Mouse (Mus musculus): ENCODE measurements around the gene Irf7. TPM values are rescaled to one million over a fixed set of nuclear protein-coding genes. Genes with fewer than 3 reads are reported as not detected.

Irf7 gene
- polyA plus RNA-seq, 1 experiment from 2014 or later = 0.15 TPM

DNA sequence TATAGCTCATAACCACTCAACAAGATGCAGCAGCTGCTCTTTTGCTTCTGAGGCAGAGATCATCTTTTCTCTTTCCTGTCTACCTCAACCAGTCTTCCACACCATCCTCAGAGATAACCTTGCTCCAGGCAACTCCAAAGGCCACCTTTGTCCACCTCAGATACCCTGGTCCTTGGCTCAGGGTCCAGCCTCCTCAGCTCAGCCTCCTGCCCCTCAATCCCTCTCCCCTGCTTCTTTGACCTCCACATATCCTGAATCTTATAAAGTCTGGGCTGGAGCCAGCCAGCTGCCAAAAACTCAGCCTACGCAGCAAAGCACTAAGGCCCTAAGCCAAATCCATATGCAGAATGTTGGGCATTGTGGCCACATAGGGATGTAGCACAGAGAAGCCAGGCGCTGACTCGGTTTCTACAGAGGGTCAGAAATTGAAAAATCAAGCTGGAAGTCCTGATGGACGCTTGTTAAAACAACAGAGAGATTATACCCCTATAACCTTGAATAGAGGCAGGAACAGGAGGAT lies 43.5 kb downstream of the Irf7 start:
- Histone ChIP-seq H3K36me3 (replicated peaks) (peaks cover 31% of the 10 kb centered on the region), H3K4me1 (peaks cover 50% of the 10 kb centered on the region), H3K27me3 (ENCODE audit: poor library complexity, severe bottlenecking) (no peaks in the 10 kb centered on the region), H3K4me3 (peak overlapping the region; percentile 65; the same call in 1 of the 2 replicates), H3K9me3 (no peaks in the 10 kb centered on the region), H3K27ac (peak overlapping the region; percentile 95)
- no peak for DNase-seq (ENCODE audit: extremely low spot score, low spot score)
- WGBS = 90% methylated on average over 4 of the region's 4 CpGs

DNA sequence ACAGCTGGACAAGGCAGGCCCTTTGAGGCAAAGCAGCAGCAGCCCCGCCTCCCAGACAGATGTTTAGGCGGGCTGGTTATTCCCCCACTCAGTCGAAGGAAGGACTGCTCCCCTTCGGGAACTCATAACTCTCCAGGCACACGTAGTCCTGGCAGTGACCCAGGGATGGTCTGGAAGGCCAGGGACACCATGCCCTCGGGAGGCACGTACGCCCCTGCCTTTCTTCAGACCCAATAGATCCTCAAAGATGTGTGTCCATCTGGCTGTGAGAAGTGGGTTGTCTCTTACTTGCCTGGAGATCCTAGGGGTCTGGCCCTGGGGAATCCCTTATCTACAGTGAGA lies 44.2 kb downstream of the Irf7 start:
- H3K9me3 ChIP-seq = no peaks in the 10 kb centered on the region
- H3K4me3 ChIP-seq = peak overlapping the region; percentile 65
- peak overlapping the region; percentile 95 for H3K27ac ChIP-seq
- peaks cover 55% of the 10 kb centered on the region for H3K4me1 ChIP-seq
- H3K36me3 ChIP-seq (replicated peaks) = peaks cover 38% of the 10 kb centered on the region
- H3K27me3 ChIP-seq (ENCODE audit: poor library complexity, severe bottlenecking) = no peaks in the 10 kb centered on the region
- DNase-seq (ENCODE audit: extremely low spot score, low spot score) = no peak
- WGBS = 22% methylated on average over 8 of the region's 8 CpGs

DNA sequence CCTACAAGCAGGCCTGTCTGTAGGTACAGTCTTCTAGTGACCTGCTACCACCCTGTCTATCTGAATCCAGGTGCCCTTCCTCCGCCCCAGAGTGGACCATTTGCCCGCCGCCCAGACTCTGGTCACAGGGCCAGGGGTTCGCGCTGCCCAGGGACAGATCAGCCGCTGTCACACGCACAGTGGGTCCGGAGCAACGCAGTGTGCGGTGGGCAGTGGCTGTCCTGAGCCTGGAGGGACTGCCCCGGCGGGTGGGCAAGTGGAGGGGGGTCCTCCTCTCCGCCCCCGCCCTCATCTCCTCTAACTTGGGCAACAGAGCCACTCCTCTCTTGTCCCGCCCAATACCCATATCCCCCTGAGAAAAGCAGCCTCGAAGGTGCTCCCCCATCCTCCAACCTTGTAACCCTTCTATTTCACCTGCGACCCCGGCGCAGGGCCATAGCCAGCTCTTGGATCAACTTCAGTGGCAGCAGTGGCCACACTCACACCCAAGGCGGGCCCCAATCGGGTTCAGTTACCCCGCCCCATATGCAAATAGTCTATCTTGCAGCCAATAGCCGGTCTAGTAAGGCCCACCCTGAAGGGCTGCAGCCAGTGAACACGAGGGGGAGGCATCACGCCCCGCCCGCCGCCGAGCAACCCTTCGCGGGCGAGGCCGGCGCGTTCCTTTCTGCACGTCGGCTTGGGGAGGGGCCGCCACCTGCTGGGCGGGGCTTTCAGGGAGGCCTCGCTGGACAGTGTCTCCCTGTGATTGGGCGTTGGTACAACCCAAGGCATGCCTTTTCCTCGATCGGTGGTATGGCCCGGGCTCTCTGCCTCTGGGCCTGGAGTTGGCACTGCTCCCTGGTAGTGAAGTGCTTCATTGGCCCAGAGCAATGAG lies 44.8 kb downstream of the Irf7 start:
- DNase-seq (ENCODE audit: extremely low spot score, low spot score) = peak; percentile 99
- WGBS = 2% methylated on average over 44 of the region's 44 CpGs
- H3K9me3 ChIP-seq = no peaks in the 10 kb centered on the region
- peak overlapping the region; percentile 65 for H3K4me3 ChIP-seq
- peak overlapping the region; percentile 95 for H3K27ac ChIP-seq
- H3K27me3 ChIP-seq (ENCODE audit: poor library complexity, severe bottlenecking) = no peaks in the 10 kb centered on the region
- H3K4me1 ChIP-seq = peaks cover 61% of the 10 kb centered on the region
- peaks cover 40% of the 10 kb centered on the region for H3K36me3 ChIP-seq (replicated peaks)

DNA sequence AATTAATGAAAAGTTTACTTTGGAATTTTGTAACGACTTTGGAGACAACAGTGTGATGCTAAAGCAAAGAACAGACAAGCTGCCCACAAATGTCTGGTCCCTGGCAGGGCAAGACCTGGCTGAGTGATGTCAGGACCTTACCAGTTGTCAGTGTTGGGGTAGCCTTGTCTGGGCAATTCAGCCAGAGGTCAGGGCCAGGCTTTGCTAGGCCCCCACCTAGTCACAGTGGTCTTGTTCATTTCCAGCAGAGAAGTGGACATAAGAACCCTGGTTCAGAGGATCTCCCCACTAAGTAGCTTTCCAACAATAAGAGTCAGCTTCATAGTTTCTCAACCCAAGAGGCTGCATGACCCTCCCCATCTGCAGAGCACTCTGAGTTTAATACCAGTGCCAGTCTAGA lies 45.9 kb downstream of the Irf7 start:
- no peaks in the 10 kb centered on the region for H3K27me3 ChIP-seq (ENCODE audit: poor library complexity, severe bottlenecking)
- DNase-seq (ENCODE audit: extremely low spot score, low spot score) = no peak
- no peaks in the 10 kb centered on the region for H3K9me3 ChIP-seq
- peak overlapping the region; percentile 65 for H3K4me3 ChIP-seq
- 88% methylated on average over 1 of the region's 1 CpGs for WGBS
- peaks cover 40% of the 10 kb centered on the region for H3K36me3 ChIP-seq (replicated peaks)
- H3K27ac ChIP-seq = peak overlapping the region; percentile 95
- peaks cover 68% of the 10 kb centered on the region for H3K4me1 ChIP-seq

DNA sequence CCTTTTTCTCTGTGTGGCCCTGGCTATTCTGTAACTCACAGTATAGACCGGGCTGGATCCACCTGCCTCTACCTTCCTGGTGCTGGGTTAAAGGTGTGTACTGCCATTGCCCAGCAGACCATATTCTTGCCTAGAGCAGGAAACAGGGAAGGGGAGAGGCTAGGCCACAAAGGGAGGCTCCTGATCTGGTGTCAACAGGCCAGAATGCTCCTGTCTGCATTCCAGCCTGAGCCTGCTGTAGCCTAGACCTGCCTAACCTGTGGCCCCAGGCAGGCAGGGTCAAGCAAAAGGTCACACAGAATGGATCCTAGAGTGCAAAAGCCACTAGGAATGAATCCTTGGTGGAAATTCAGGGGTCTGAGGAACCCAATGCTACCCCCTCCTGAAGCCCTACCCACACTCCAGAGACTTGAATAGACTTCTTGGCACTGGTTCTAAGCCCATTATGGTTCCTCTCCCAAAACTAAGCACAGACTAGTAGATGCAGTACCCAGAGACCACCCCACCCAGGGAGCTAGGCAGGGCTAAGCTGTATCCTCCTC lies 46.7 kb downstream of the Irf7 start:
- no peaks in the 10 kb centered on the region for H3K9me3 ChIP-seq
- DNase-seq (ENCODE audit: extremely low spot score, low spot score) = no peak
- H3K36me3 ChIP-seq (replicated peaks) = peaks cover 40% of the 10 kb centered on the region
- H3K27ac ChIP-seq = 0 out of 2 replicates have a peak overlapping the region, but pooled peaks have one; percentile 48
- H3K4me3 ChIP-seq = peak overlapping the region; percentile 65; the same call in 1 of the 2 replicates
- H3K27me3 ChIP-seq (ENCODE audit: poor library complexity, severe bottlenecking) = no peaks in the 10 kb centered on the region
- 92% methylated on average over 1 of the region's 1 CpGs for WGBS
- peaks cover 76% of the 10 kb centered on the region for H3K4me1 ChIP-seq

DNA sequence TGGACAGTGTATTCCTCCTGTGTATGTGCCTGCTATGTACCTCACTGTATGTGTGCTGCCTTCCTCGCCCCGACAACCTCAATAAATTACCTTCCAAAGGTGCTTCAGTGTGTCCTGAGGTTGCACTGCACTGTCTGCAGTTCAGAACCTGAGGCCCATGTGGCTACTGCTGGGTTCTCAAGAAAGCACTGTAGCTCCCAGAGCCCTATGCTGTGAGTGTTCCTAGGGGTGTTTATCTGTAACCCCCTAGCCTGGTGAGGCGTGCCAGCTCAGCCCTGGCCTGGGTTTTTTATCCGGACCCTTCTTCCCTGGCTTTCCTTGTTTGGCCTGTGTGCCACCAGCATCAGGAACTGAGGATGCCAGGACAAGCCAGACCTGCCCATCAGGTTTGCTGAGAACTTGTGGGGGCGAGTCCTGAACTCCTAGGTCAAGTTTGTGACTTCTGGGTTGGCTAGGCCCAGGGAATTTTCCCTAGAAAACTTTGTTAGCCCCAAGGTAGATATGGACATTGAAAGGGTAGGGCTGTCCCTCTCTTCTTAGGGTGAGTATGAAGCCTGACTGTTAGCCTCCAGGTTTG lies 47.6 kb downstream of the Irf7 start:
- Histone ChIP-seq H3K4me3 (no peak overlapping the region), H3K9me3 (no peaks in the 10 kb centered on the region), H3K27me3 (ENCODE audit: poor library complexity, severe bottlenecking) (no peaks in the 10 kb centered on the region), H3K36me3 (replicated peaks) (peaks cover 40% of the 10 kb centered on the region), H3K27ac (no peak overlapping the region), H3K4me1 (peaks cover 86% of the 10 kb centered on the region)
- WGBS = 91% methylated on average over 5 of the region's 5 CpGs
- DNase-seq (ENCODE audit: extremely low spot score, low spot score) = no peak

DNA sequence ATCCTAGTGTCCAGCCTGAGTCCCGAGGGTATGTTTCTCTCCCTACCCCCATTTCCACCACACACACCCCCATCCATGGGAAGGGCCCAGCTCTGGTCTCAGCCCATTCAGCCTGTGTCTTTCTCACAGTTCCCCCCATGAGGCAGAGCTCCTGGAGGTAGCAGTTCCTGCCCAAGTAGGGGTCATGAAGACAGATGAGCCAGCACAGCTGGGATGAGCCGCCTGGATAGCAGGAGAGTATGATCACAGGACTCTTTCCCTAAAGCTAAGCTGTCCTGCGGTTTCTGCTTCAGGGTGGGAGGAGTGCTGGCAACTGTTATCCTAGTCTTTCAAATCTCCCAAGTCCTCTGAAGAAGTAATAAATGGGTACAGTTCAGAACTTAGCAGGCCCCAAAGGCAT lies 48.1 kb downstream of the Irf7 start:
- Histone ChIP-seq H3K4me1 (peaks cover 87% of the 10 kb centered on the region), H3K36me3 (replicated peaks) (peaks cover 40% of the 10 kb centered on the region), H3K9me3 (no peaks in the 10 kb centered on the region), H3K27me3 (ENCODE audit: poor library complexity, severe bottlenecking) (no peaks in the 10 kb centered on the region), H3K4me3 (no peak overlapping the region), H3K27ac (no peak overlapping the region)
- 83% methylated on average over 3 of the region's 3 CpGs for WGBS
- no peak for DNase-seq (ENCODE audit: extremely low spot score, low spot score)

DNA sequence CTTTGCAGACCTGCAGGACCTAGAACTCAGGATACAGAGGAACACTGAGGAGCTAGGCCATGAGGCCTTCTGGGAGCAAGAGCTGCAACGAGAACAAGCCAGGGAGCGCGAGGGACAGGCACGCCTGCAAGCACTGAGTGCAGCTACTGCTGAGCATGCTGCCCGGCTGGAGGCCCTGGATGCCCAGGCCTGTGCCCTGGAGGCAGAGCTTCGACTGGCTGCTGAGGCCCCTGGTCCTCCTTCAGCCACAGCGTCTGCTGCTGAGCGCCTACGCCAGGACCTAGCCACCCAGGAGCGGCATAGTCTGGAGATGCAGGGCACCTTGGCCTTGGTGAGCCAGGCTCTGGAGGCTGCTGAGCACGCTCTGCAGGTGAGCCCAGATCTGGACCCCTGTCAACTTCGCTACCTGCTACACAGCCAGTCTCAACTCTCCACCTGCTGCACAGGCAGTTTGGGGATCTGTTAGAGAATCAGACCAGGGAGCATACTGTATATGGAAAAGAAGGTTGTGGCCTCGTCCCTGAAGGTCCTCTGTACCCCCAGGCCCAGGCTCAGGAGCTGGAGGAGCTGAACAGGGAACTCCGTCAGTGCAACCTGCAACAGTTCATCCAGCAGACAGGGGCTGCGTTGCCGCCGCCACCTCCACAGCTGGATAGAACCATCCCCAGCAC lies 48.8 kb downstream of the Irf7 start:
- H3K4me1 ChIP-seq = peaks cover 87% of the 10 kb centered on the region
- DNase-seq (ENCODE audit: extremely low spot score, low spot score) = no peak
- no peaks in the 10 kb centered on the region for H3K9me3 ChIP-seq
- H3K4me3 ChIP-seq = peak overlapping the region; percentile 84; the same call in 1 of the 2 replicates
- 92% methylated on average over 17 of the region's 17 CpGs for WGBS
- H3K27me3 ChIP-seq (ENCODE audit: poor library complexity, severe bottlenecking) = no peaks in the 10 kb centered on the region
- H3K27ac ChIP-seq = 0 out of 2 replicates have a peak overlapping the region, but pooled peaks have one; percentile 35
- peaks cover 40% of the 10 kb centered on the region for H3K36me3 ChIP-seq (replicated peaks)

DNA sequence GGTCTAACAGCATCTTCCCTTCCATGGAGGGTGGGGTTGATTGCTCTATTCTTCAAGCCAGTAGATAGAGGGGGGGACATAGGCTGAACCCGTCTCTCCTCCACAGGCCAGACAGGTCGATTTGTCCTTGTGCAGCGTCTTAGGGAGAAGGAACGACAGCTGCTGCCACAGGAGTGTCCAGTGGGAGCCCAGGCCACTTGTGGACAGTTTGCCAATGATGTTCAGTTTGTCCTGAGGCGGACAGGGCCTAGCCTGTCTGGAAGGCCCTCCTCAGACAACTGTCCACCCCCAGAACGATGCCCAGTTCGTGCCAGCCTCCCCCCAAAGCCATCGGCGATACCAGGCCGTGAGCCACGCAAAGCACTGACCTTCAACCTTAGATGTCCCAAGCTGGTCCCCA lies 49.4 kb downstream of the Irf7 start:
- H3K9me3 ChIP-seq = no peaks in the 10 kb centered on the region
- H3K27me3 ChIP-seq (ENCODE audit: poor library complexity, severe bottlenecking) = no peaks in the 10 kb centered on the region
- peaks cover 40% of the 10 kb centered on the region for H3K36me3 ChIP-seq (replicated peaks)
- WGBS = 89% methylated on average over 11 of the region's 11 CpGs
- DNase-seq (ENCODE audit: extremely low spot score, low spot score) = no peak
- H3K27ac ChIP-seq = peak overlapping the region; percentile 35; the same call in 1 of the 2 replicates
- H3K4me3 ChIP-seq = peak overlapping the region; percentile 84
- H3K4me1 ChIP-seq = peaks cover 82% of the 10 kb centered on the region

DNA sequence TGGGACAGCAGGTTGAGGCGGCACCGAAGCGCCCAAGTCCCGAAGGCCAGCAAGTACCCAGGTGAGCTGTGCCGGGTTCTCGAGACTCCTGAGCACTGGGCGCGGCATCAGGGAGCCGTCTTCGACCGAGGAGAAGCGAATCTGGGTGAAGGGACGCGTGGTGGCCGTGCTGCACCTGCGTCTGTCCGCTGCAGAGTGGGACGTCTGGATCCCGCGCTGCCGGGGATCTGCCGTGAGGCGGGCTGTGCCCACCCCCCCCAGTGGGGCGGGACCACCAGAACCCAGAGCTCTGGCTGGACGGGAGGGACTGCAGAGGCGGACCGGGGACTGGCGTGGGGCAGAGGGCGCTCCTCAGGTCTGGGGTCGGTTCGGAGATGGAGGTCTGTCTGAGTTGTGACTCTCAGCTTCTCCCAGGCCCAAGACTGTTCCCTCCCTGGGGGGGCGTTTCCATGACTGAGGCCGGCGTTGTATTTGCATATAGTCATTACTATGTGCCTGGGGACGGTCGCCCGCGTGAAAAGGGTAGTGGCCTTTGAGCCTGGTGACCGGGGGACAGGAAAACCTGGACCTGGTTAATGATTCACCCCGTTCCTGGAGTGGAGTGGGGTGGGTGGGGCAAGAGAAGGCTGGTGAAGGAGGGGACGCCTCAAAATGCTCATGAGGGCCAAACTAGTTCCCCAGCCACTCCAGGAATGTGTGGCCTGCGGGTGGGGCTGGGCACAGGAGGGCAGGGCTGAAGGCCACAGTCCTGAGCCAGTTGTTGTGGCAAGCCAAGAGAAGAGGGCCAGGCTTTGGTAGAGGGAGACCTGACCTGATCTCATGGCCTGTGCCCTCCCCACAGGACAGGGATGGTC lies 50.2 kb downstream of the Irf7 start:
- Histone ChIP-seq H3K4me1 (peaks cover 75% of the 10 kb centered on the region), H3K27me3 (ENCODE audit: poor library complexity, severe bottlenecking) (no peaks in the 10 kb centered on the region), H3K36me3 (replicated peaks) (peaks cover 40% of the 10 kb centered on the region), H3K27ac (peak overlapping the region; percentile 90), H3K4me3 (peak overlapping the region; percentile 84), H3K9me3 (no peaks in the 10 kb centered on the region)
- under 1% methylated on average over 42 of the region's 42 CpGs for WGBS
- DNase-seq (ENCODE audit: extremely low spot score, low spot score) = no peak

DNA sequence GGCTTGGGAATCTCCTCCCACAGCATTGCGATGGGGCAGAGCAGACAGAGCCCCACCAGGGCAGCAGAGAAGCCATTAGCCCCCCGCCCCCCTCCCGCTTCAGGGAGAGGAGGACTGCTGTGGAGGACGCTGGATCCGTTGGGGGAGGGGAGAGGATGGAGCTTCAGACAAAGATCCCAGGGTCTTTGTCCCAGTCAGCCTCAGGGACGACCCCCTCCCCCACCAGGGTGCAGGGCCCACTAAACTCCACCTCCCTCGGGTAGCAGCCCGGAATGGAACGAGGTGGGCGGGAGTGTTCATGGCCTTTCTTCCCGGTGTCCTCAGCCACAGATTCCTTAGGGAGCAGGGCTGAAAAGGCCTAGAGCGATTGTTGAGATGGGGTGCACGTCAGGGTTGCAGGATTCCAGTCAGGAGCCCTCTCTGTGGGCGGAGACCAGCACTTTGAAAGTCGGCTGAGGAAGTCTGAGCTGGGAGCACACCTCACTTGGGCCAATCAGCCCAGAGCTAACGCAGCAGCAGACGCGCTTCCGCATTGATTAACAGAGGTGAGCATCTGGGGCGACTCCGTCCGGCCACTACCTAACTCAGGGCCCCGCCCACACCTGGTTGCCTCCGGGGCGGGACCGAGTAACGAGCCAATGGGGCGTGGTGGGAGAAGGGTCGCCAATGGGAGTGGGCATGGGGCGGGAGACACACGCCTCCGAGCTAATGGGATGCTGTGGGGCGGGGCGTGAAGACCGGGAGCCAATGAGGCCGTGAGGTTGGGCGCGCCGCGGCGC lies 51.0 kb downstream of the Irf7 start, which contains the start of gene Rassf7:
Gene Rassf7, plus strand, starts transcription at position 760 of the 779 bp plus-strand sequence.
- peak within 1 kb of the TSS; percentile 84 for H3K4me3 ChIP-seq
- WGBS = under 1% methylated on average over 41 of the region's 41 CpGs
- no peaks in the 10 kb centered on the region for H3K9me3 ChIP-seq
- peak; percentile 96 for DNase-seq (ENCODE audit: extremely low spot score, low spot score)
- H3K27ac ChIP-seq = peak within 1 kb of the TSS; percentile 90
- H3K4me1 ChIP-seq = peaks cover 71% of the 10 kb centered on the region
- H3K36me3 ChIP-seq (replicated peaks) = peaks cover 34% of the 10 kb centered on the region
- H3K27me3 ChIP-seq (ENCODE audit: poor library complexity, severe bottlenecking) = no peaks in the 10 kb centered on the region
